Mouse (Mus musculus) embryonic fibroblast, embryonic 13.5 days (primary cell): ENCODE measurements around the gene Togaram2.

Source experiments
- CTCF ChIP-seq: IDR thresholded peaks from 2 replicates; pipeline ENCODE4 v1.5.1; 2011; ENCODE audit warnings: mild to moderate bottlenecking, control low read depth, low read length, moderate library complexity, borderline replicate concordance; ENCODE audit not compliant: insufficient read depth
- POLR2A ChIP-seq: IDR thresholded peaks from 2 replicates; pipeline ENCODE4 v1.6.1; 2011; ENCODE audit warnings: low read depth, mild to moderate bottlenecking, control low read depth, low read length, moderate library complexity

DNA sequence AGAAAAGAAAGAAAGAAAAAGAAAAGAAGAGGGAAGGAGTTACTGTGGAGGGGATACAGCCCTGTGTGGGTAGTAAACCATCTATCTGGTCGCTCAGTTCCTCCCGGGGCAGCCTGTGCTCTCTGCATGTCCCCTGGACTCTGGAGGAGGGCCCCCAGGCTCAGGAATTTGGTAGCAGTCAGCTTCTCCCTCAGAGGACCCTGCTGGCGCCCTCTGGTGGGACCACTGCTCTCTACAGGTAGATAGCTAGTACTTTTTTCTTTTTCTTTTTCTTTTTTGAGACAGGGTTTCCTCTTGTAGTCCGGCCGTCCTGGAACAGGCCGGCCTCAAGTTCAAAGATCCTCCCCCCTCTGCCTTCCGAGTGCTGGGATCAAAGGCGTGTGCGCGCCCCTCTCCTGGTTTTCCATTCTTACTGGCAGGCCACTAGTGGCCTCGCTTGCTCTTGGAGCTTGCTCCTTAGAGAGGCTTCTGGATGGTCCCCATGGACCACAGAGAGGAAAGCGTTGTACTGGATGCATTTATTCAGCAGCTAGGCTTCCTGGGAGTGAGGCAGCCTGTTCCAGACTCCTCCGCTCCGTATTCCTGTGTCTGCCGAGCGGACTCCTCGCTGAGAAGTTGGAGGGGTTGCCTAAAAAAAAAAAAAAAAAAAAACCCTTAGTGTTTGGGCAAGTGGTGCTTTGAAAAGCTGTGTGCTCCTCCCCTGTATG lies 1.1 kb upstream of the Togaram2 start:
- TF ChIP-seq CTCF = no peak
- no peak for TF ChIP-seq POLR2A
